Mouse (Mus musculus) lung, adult 2 months (tissue): ENCODE results near the gene Zfp512b.

Experiments used
- CTCF ChIP-seq: fragments of 200-500 bp; IDR thresholded peaks from 2 replicates; pipeline ENCODE4 v1.5.1; 2011; ENCODE audit warnings: mild to moderate bottlenecking, low read length, control low read depth; ENCODE audit not compliant: insufficient read depth
- POLR2A ChIP-seq: fragments of 200-500 bp; IDR thresholded peaks from 2 replicates; pipeline ENCODE4 v1.6.1; 2011; ENCODE audit warnings: low read depth, mild to moderate bottlenecking, control low read depth, low read length, borderline replicate concordance; ENCODE audit errors: extremely low read depth

GRCm38 (mm10) chr2:181571941-181572670, 20.5 kb downstream of the Zfp512b start:
- TF ChIP-seq CTCF (no peak), POLR2A (no peak)
